Mouse (Mus musculus) heart, embryonic 13.5 days (tissue): ENCODE measurements around the gene Ckb. TPM values are rescaled to one million over a fixed set of nuclear protein-coding genes. Genes with fewer than 3 reads are reported as not detected.

Experiments used
- ATAC-seq: fragments of 200-750 bp; cut with Nextera tagmentation; 2 replicates; pipeline ENCODE4 v1.8.0; 2017; ENCODE audit warnings: moderate TSS enrichment; ENCODE audit not compliant: insufficient number of reproducible peaks, low FRiP score, low TSS enrichment; ENCODE audit errors: extremely low read depth
- H3K27ac ChIP-seq: fragments of 300-500 bp; sonication (generic); replicated peaks from 2 replicates; pipeline ENCODE4 v1.5.1; 2015; ENCODE audit warnings: moderate library complexity, mild to moderate bottlenecking, inconsistent platforms
- H3K27me3 ChIP-seq: fragments of 300-500 bp; sonication (generic); replicated peaks from 2 replicates; pipeline ENCODE4 v1.6.1; 2015; ENCODE audit warnings: mild to moderate bottlenecking, inconsistent platforms
- H3K36me3 ChIP-seq: fragments of 300-500 bp; sonication (generic); 2 replicates; pipeline ENCODE4 v1.6.1; 2015; ENCODE audit warnings: mild to moderate bottlenecking, inconsistent platforms
- H3K4me1 ChIP-seq: fragments of 300-500 bp; sonication (generic); 2 replicates; pipeline ENCODE4 v1.6.1; 2015; ENCODE audit warnings: inconsistent platforms
- H3K4me2 ChIP-seq: fragments of 300-500 bp; sonication (generic); 2 replicates; pipeline ENCODE4 v1.6.1; 2015; ENCODE audit warnings: inconsistent platforms, mild to moderate bottlenecking, moderate library complexity
- H3K4me3 ChIP-seq: fragments of 300-500 bp; sonication (generic); 2 replicates; pipeline ENCODE4 v1.5.1; 2015; ENCODE audit warnings: moderate library complexity, mild to moderate bottlenecking, inconsistent platforms
- H3K9ac ChIP-seq: fragments of 300-500 bp; sonication (generic); 2 replicates; pipeline ENCODE4 v1.6.1; 2015; ENCODE audit warnings: inconsistent platforms, mild to moderate bottlenecking, moderate library complexity
- H3K9me3 ChIP-seq: fragments of 300-500 bp; sonication (generic); 2 replicates; pipeline ENCODE4 v1.6.1; 2016; ENCODE audit warnings: inconsistent platforms
- WGBS: fragments of 180-500 bp; shearing (Covaris S2); methylation state at CpG from one replicate; pipeline ENCODE4 v1.1.7; 2015; ENCODE audit warnings: mixed read lengths; 5-methylcytosine and 5-hydroxymethylcytosine counted together
- polyA plus RNA-seq: library from polyadenylated mRNA; unstranded; fragments of >200 nt; fragmentation: Nextera tagmentation; extraction: Ambion mirVana; gene quantifications from 2 replicates; pipeline ENCODE4 v1.2.1, GENCODE M21; 2015

Gene Ckb
- polyA plus RNA-seq, 1 experiment from 2014 or later: 279 TPM

DNA sequence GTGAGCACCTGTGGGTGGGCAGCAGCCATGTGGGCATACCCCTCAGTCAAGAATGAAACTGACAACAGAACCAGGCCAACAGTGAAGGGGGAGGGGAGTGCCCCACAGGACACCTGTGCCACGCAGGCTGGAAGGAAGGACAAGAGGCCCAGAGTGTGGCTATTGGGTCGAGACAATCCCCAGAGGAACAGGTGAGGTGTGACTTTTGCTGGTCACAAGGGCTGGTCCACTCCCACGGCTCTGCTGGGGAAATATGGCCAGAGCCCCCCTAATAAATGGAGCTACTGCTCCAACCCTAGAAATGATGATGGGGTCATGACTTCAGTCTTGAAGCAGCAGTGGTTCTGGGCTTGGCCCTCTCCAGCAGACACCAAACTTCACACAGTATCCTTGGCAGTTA lies 31.2 kb upstream of the Ckb start:
- no peak for ATAC-seq
- H3K4me3 ChIP-seq: no peak overlapping the region
- no peaks in the 10 kb centered on the region for H3K9me3 ChIP-seq
- no peak overlapping the region for H3K27ac ChIP-seq
- H3K4me2 ChIP-seq: no peak overlapping the region
- peaks cover 13% of the 10 kb centered on the region for H3K36me3 ChIP-seq
- H3K27me3 ChIP-seq: no peaks in the 10 kb centered on the region
- WGBS: 70% methylated on average over 3 of the region's 3 CpGs
- H3K9ac ChIP-seq: no peak overlapping the region
- H3K4me1 ChIP-seq: peaks cover 36% of the 10 kb centered on the region

DNA sequence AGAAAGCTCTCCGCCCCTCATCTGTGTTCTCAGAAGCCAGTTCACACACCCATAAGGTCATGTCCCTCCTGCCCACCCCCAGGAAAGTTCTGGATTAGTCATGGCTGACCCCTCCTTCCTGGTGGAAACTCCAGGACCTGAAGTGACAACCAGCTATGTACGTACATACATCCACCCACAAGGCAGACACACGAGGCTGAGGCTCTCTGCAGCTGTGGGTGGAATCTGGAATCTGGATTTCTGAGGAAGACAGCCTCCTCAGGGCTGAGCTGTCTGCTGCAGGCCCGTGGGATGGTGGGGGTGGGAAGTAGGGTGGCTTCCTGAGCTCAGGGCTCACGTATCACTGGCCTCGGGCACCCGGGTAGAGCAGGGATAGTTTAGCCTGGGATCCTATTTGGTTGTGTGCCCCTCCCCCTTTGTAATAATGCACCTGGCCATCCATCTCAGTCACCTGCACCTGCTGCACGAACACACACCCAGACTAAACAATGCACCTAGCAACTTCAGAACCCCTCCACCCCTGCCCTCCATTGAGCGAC lies 28.9 kb upstream of the Ckb start:
- H3K4me3 ChIP-seq: no peak overlapping the region
- H3K4me2 ChIP-seq: no peak overlapping the region
- WGBS: 62% methylated on average over 9 of the region's 9 CpGs

GRCm38 (mm10) chr12:111699542-111699941 lies 27.4 kb upstream of the Ckb start:
- H3K4me3 ChIP-seq: no peak overlapping the region
- WGBS: 78% methylated on average over 4 of the region's 4 CpGs
- no peaks in the 10 kb centered on the region for H3K27me3 ChIP-seq
- no peak overlapping the region for H3K9ac ChIP-seq
- no peak overlapping the region for H3K27ac ChIP-seq
- no peak overlapping the region for H3K4me2 ChIP-seq
- no peak for ATAC-seq
- H3K9me3 ChIP-seq: no peaks in the 10 kb centered on the region
- no peaks in the 10 kb centered on the region for H3K36me3 ChIP-seq
- peaks cover 22% of the 10 kb centered on the region for H3K4me1 ChIP-seq

More for the DNA sequence above, 28.9 kb upstream of the Ckb start:
- Histone ChIP-seq H3K27me3 (no peaks in the 10 kb centered on the region), H3K9me3 (no peaks in the 10 kb centered on the region), H3K36me3 (no peaks in the 10 kb centered on the region), H3K4me1 (peaks cover 26% of the 10 kb centered on the region), H3K9ac (no peak overlapping the region), H3K27ac (no peak overlapping the region)
- ATAC-seq: no peak

- Histone ChIP-seq H3K9ac (peak overlapping the region; percentile 38), H3K36me3 (no peaks in the 10 kb centered on the region), H3K27me3 (no peaks in the 10 kb centered on the region), H3K27ac (no peak overlapping the region), H3K4me2 (no peak overlapping the region), H3K9me3 (no peaks in the 10 kb centered on the region), H3K4me1 (peaks cover 29% of the 10 kb centered on the region), H3K4me3 (no peak overlapping the region)
- WGBS: 70% methylated on average over 6 of the region's 6 CpGs
- no peak for ATAC-seq
These were observed 26.3 kb upstream of the Ckb start for GRCm38 (mm10) chr12:111698346-111698913.

- H3K27me3 ChIP-seq: no peaks in the 10 kb centered on the region
- peaks cover 36% of the 10 kb centered on the region for H3K4me1 ChIP-seq
- no peaks in the 10 kb centered on the region for H3K36me3 ChIP-seq
- no peak overlapping the region; the same call in 1 of the 2 replicates for H3K9ac ChIP-seq
- H3K27ac ChIP-seq: no peak overlapping the region
- no peak overlapping the region for H3K4me3 ChIP-seq
- no peak overlapping the region for H3K4me2 ChIP-seq
- H3K9me3 ChIP-seq: no peaks in the 10 kb centered on the region
- 61% methylated on average over 4 of the region's 4 CpGs for WGBS
- no peak for ATAC-seq
These were observed 25.6 kb upstream of the Ckb start for GRCm38 (mm10) chr12:111697708-111698107.

DNA sequence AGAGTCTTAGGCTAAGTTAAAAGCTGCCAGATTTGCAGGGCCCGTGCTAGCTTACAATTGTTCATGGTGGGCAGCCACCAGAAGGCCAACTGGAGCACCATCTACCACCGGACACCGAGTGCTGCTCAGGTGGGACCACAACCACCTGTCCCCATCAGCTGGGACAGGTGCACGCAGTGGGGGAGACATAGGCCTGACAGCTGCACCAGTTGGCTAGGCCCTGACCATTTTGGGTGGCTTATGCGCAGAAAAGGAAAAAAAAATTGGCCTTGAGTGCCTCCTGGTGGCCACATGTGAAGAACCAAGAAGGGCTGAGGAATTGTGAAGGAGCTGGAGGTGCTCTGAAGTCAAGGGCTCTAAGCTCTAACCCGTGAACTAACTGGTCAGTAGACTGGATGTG lies 24.1 kb upstream of the Ckb start:
- peaks cover 47% of the 10 kb centered on the region for H3K4me1 ChIP-seq
- 30% methylated on average over 6 of the region's 6 CpGs for WGBS
- no peaks in the 10 kb centered on the region for H3K9me3 ChIP-seq
- H3K27me3 ChIP-seq: no peaks in the 10 kb centered on the region
- peak overlapping the region; percentile 20; the same call in 1 of the 2 replicates for H3K9ac ChIP-seq
- H3K36me3 ChIP-seq: no peaks in the 10 kb centered on the region
- no peak overlapping the region for H3K27ac ChIP-seq
- H3K4me3 ChIP-seq: no peak overlapping the region
- no peak for ATAC-seq
- H3K4me2 ChIP-seq: no peak overlapping the region

DNA sequence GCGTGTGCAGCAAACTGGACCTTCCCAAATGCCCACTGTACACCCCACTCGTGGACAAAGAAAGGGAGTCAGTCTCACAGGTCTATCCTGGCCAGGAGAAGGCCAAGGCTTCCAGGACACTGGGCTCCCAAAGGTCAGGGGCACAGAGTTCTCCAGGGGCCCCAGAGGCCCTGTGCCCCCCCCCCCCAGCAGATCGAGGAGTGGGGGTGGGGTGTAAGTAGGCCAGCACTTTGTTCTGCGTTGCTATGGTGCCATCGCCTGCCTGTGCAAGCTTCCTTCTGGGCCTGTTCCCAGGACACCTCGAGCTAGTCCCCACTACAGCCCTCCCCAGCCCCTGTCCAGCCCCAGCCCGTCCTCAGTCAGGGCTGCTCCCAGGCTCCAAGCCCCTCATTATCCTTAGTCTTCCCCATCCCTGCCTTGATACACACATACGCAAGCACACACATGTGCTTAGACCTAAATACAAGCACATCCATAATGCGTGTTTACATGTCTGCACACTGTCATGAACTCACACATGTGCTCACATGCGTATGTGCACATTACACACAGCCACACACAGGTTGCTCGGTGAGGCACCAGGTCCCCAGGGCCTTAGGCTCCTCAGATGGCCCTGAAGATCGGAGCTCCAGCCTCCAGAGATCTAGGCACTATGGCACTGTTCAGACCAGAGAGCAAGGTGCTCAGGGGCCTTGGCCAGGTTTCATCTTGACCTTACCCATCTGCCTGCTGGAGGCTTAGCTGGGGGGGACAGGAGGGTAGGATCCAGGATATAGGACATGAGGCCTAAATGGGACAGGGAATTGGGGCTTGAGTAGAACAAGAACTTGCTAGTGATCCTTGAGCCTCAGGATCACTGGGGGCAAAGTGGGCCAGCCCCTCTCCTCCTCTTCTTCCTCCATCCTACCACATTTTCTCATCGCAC lies 23.0 kb upstream of the Ckb start:
- peak overlapping the region; percentile 67; the same call in 1 of the 2 replicates for H3K9ac ChIP-seq
- H3K27me3 ChIP-seq: no peaks in the 10 kb centered on the region

GRCm38 (mm10) chr12:111694271-111694781 lies 22.2 kb upstream of the Ckb start:
- peak overlapping the region; percentile 31 for H3K4me2 ChIP-seq
- H3K9me3 ChIP-seq: no peaks in the 10 kb centered on the region
- H3K9ac ChIP-seq: peak overlapping the region; percentile 67
- no peaks in the 10 kb centered on the region for H3K27me3 ChIP-seq
- peak overlapping the region; percentile 46 for H3K27ac ChIP-seq
- no peak for ATAC-seq
- no peak overlapping the region for H3K4me3 ChIP-seq
- WGBS: 18% methylated on average over 12 of the region's 12 CpGs
- H3K4me1 ChIP-seq: peaks cover 59% of the 10 kb centered on the region
- no peaks in the 10 kb centered on the region for H3K36me3 ChIP-seq

More for the DNA sequence above, 23.0 kb upstream of the Ckb start:
- 67% methylated on average over 13 of the region's 13 CpGs for WGBS
- peaks cover 52% of the 10 kb centered on the region for H3K4me1 ChIP-seq
- H3K4me3 ChIP-seq: no peak overlapping the region
- H3K27ac ChIP-seq: peak overlapping the region; percentile 46; the same call in 1 of the 2 replicates
- no peaks in the 10 kb centered on the region for H3K36me3 ChIP-seq
- no peaks in the 10 kb centered on the region for H3K9me3 ChIP-seq
- 0 out of 2 replicates have a peak, but pooled peaks have one; percentile 16 for ATAC-seq
- H3K4me2 ChIP-seq: no peak overlapping the region

GRCm38 (mm10) chr12:111693341-111694270 lies 21.5 kb upstream of the Ckb start:
- no peak for ATAC-seq
- H3K27ac ChIP-seq: peak overlapping the region; percentile 46
- H3K36me3 ChIP-seq: no peaks in the 10 kb centered on the region
- H3K9me3 ChIP-seq: no peaks in the 10 kb centered on the region
- WGBS: 53% methylated on average over 18 of the region's 18 CpGs
- H3K27me3 ChIP-seq: no peaks in the 10 kb centered on the region
- peak overlapping the region; percentile 31 for H3K4me2 ChIP-seq
- H3K9ac ChIP-seq: peak overlapping the region; percentile 67
- no peak overlapping the region for H3K4me3 ChIP-seq
- H3K4me1 ChIP-seq: peaks cover 63% of the 10 kb centered on the region

- Histone ChIP-seq H3K4me3 (no peak overlapping the region), H3K27ac (no peak overlapping the region), H3K4me2 (no peak overlapping the region), H3K27me3 (no peaks in the 10 kb centered on the region), H3K4me1 (peaks cover 64% of the 10 kb centered on the region), H3K9ac (no peak overlapping the region), H3K36me3 (no peaks in the 10 kb centered on the region), H3K9me3 (no peaks in the 10 kb centered on the region)
- ATAC-seq: no peak
- 84% methylated on average over 5 of the region's 5 CpGs for WGBS
These were observed 20.8 kb upstream of the Ckb start for GRCm38 (mm10) chr12:111692899-111693298.
